Mouse (Mus musculus) neutrophil, adult 59 days (primary cell): ENCODE measurements around the gene Psmb10. TPM values are rescaled to one million over a fixed set of nuclear protein-coding genes. Genes with fewer than 3 reads are reported as not detected.

Experiments
- total RNA-seq, 2 experiments: library from RNA; stranded (reverse); gene quantifications; 1 replicate in 1 of 2; 2 replicates in 1 of 2; pipeline ENCODE4 v1.2.4; 2023

The Psmb10 gene
- 10 to 100 TPM; 76.7 to 93.4 TPM for total RNA-seq

GRCm38 (mm10) chr8:105938306-105938669 lies at the start of gene Psmb10:
Psmb10 (minus strand) TSS chr8:105938444.

GRCm38 (mm10) chr8:105979325-105979724 lies 41.1 kb upstream of the Psmb10 start, which contains the start of gene Dpep3:
Dpep3 (minus strand) TSS chr8:105979429.

GRCm38 (mm10) chr8:105965905-105966341 lies 27.7 kb upstream of the Psmb10 start, which contains the start of gene Slc12a4:
Slc12a4 (minus strand) TSS chr8:105966097.

GRCm38 (mm10) chr8:105943321-105943739 lies 5.1 kb upstream of the Psmb10 start, which contains the start of gene Lcat:
Lcat (minus strand) TSS chr8:105943382.

GRCm38 (mm10) chr8:105933762-105934161 lies 4.5 kb downstream of the Psmb10 start, which contains the start of gene Ctrl:
Ctrl (minus strand) TSS chr8:105933862.

GRCm38 (mm10) chr8:105900180-105900940 lies 37.9 kb downstream of the Psmb10 start, which contains the start of gene Pskh1:
Pskh1 (plus strand) TSS chr8:105900441.

GRCm38 (mm10) chr8:105893339-105893738 lies 44.9 kb downstream of the Psmb10 start, which contains the start of gene Nrn1l:
Nrn1l (plus strand) TSS chr8:105893567.

Other genes starting within 250 kb of the Psmb10 start
- gene Acd, start 237.3 kb downstream of the Psmb10 start, total RNA-seq, result 10 to 100 TPM; 26.9 to 32.0 TPM
- gene Pard6a, start 237.3 kb downstream of the Psmb10 start, total RNA-seq, result 1 to 10 TPM; 4.0 to 6.4 TPM
- gene 4933405L10Rik, start 230.8 kb downstream of the Psmb10 start, total RNA-seq, result not detected
- 1 to 10 TPM; 6.8 to 9.5 TPM for gene Enkd1, start 230.2 kb downstream of the Psmb10 start, total RNA-seq
- gene Gfod2, start 179.8 kb downstream of the Psmb10 start, total RNA-seq, result under 1 TPM; 0.51 to 0.62 TPM
- 10 to 100 TPM; 21.9 to 25.2 TPM for gene Ranbp10, start 111.1 kb downstream of the Psmb10 start, total RNA-seq
- not detected for gene Tsnaxip1, start 110.7 kb downstream of the Psmb10 start, total RNA-seq
- 10 to 100 TPM; 13.5 to 17.1 TPM for gene Cenpt, start 85.2 kb downstream of the Psmb10 start, total RNA-seq
- gene Thap11, start 83.3 kb downstream of the Psmb10 start, total RNA-seq, result 10 to 100 TPM; 32.8 to 39.9 TPM
- 10 to 100 TPM; 22.8 to 35.5 TPM for gene Nutf2, start 77.9 kb downstream of the Psmb10 start, total RNA-seq
- gene Edc4, start 57.6 kb downstream of the Psmb10 start, total RNA-seq, result 10 to 100 TPM; 32.0 to 38.0 TPM
- gene Nrn1l, start 44.9 kb downstream of the Psmb10 start, total RNA-seq, result not detected
- 10 to 100 TPM; 11.6 to 12.7 TPM for gene Pskh1, start 38.0 kb downstream of the Psmb10 start, total RNA-seq
- under 1 TPM in 1 of 2 experiments, not detected in 1; 0.98 TPM for gene Ctrl, start 4.6 kb downstream of the Psmb10 start, total RNA-seq
- not detected for gene Lcat, start 4.9 kb upstream of the Psmb10 start, total RNA-seq
- gene Slc12a4, start 27.7 kb upstream of the Psmb10 start, total RNA-seq, result 1 to 10 TPM; 5.8 to 6.9 TPM
- gene Dpep3, start 41.0 kb upstream of the Psmb10 start, total RNA-seq, result under 1 TPM in 1 of 2 experiments, not detected in 1; 0.22 TPM
- 1 to 10 TPM; 4.9 to 5.8 TPM for gene Dus2, start 52.9 kb upstream of the Psmb10 start, total RNA-seq
- gene Dpep2nb, start 67.5 kb upstream of the Psmb10 start, total RNA-seq, result under 1 TPM in 1 of 2 experiments, not detected in 1; 0.33 TPM
- 1 to 10 TPM; 6.7 to 8.6 TPM for gene Ddx28, start 73.4 kb upstream of the Psmb10 start, total RNA-seq
- gene Nfatc3, start 120.4 kb upstream of the Psmb10 start, total RNA-seq, result 10 to 100 TPM; 47.5 to 51.6 TPM
- not detected for gene Esrp2, start 198.5 kb upstream of the Psmb10 start, total RNA-seq
- gene Pla2g15, start 212.0 kb upstream of the Psmb10 start, total RNA-seq, result 10 to 100 TPM; 15.1 to 17.9 TPM
- gene Slc7a6, start 230.4 kb upstream of the Psmb10 start, total RNA-seq, result 1 to 10 TPM; 4.3 to 7.9 TPM